Mouse (Mus musculus): ENCODE measurements around the gene Prkar2b. TPM values are rescaled to one million over a fixed set of nuclear protein-coding genes. Genes with fewer than 3 reads are reported as not detected.

Gene Prkar2b
- total and polyA plus RNA-seq, 3 experiments = 2.5 to 6.1 (median 2.9) TPM

GRCm38 (mm10) chr12:32109201-32109600 is 48.1 kb upstream of the Prkar2b start:
- no peaks in the 10 kb centered on the region for H3K36me3 ChIP-seq (replicated peaks in 1 of 2; ENCODE audit: control insufficient read depth in 1 of 2, insufficient read depth in 1 of 2, low read length in 1 of 2)
- peaks cover 2 to 6% of the 10 kb centered on the region in 2 experiments; a peak in 3 of 4 replicates for H3K4me1 ChIP-seq (ENCODE audit: control insufficient read depth in 1 of 2, insufficient read depth in 2 of 2)
- H3K79me2 ChIP-seq (replicated peaks; ENCODE audit: control insufficient read depth, extremely low read depth, insufficient read depth, poor library complexity, severe bottlenecking) = no peaks in the 10 kb centered on the region
- no peak overlapping the region for H3K27ac ChIP-seq (ENCODE audit: insufficient read depth, low read depth)
- no peak for DNase-seq (ENCODE audit: extremely low read depth)
- in situ Hi-C loops (cut with MboI; ENCODE audit: low pct_ligation_motif_present, low pct_unique_long_range_greater_than_20kb, low sequenced_read_pairs) = no loop called here
- no peaks in the 10 kb centered on the region for H3K27me3 ChIP-seq (replicated peaks)
- H3K9me3 ChIP-seq (replicated peaks; ENCODE audit: low read length) = no peaks in the 10 kb centered on the region
- H3K4me2 ChIP-seq (ENCODE audit: insufficient read depth, low read depth, poor library complexity, severe bottlenecking) = no peak overlapping the region
- TF ChIP-seq POLR2A (IDR thresholded peaks at IDR 0.05; ENCODE audit: low read depth, low read length) (no peak), E2F4 (IDR thresholded peaks at IDR 0.05; ENCODE audit: insufficient replicate concordance, low read depth, low read length) (no peak), CTCF (conservative IDR thresholded peaks at IDR 0.05 in 1 of 2, IDR thresholded peaks at IDR 0.05 in 1 of 2; ENCODE audit: low read depth in 2 of 2, low read length in 2 of 2) (no peak), BHLHE40 (IDR thresholded peaks at IDR 0.05; ENCODE audit: low read depth, low read length) (no peak), ZNF384 (IDR thresholded peaks at IDR 0.05; ENCODE audit: low read depth, low read length) (no peak), CHD2 (IDR thresholded peaks at IDR 0.05; ENCODE audit: low read length) (no peak), USF2 (conservative IDR thresholded peaks at IDR 0.05; ENCODE audit: low read depth, low read length) (no peak), EP300 (IDR thresholded peaks at IDR 0.05; ENCODE audit: low read length) (no peak), MYC (IDR thresholded peaks at IDR 0.05; ENCODE audit: low read depth, low read length) (no peak), ZC3H11A (IDR thresholded peaks at IDR 0.05; ENCODE audit: low read depth, low read length) (no peak), UBTF (IDR thresholded peaks at IDR 0.05; ENCODE audit: low read depth, low read length) (no peak), JUN (IDR thresholded peaks at IDR 0.05; ENCODE audit: insufficient read depth, low read depth, low read length) (no peak), MAFK (IDR thresholded peaks at IDR 0.05; ENCODE audit: insufficient replicate concordance, low read length) (no peak), MAZ (IDR thresholded peaks at IDR 0.05; ENCODE audit: low read depth, low read length) (no peak), MAX (IDR thresholded peaks at IDR 0.05; ENCODE audit: low read length) (no peak), IRF4 (IDR thresholded peaks at IDR 0.05; ENCODE audit: low read depth, low read length) (no peak), USF1 (IDR thresholded peaks at IDR 0.05; ENCODE audit: low read depth, low read length) (no peak), KAT2A (IDR thresholded peaks at IDR 0.05; ENCODE audit: insufficient replicate concordance, low read length) (no peak), ETS1 (conservative IDR thresholded peaks at IDR 0.05; ENCODE audit: low read depth, low read length) (no peak)
- dilution Hi-C loops (cut with MboI; ENCODE audit: extremely low pct_ligation_motif_present, extremely low pct_unique_long_range_greater_than_20kb, low sequenced_read_pairs) = no loop called here
- no peak overlapping the region for H3K4me3 ChIP-seq (replicated peaks in 1 of 3; ENCODE audit: low read depth in 2 of 3, low read length in 2 of 3, poor library complexity in 1 of 3)
- H3K9ac ChIP-seq (ENCODE audit: insufficient read depth, low read depth) = no peak overlapping the region

- in situ Hi-C loops (cut with MboI; ENCODE audit: low pct_ligation_motif_present, low pct_unique_long_range_greater_than_20kb, low sequenced_read_pairs) = no loop called here
- H3K27ac ChIP-seq (ENCODE audit: insufficient read depth, low read depth) = no peak overlapping the region
These were observed 43.9 kb upstream of the Prkar2b start for GRCm38 (mm10) chr12:32104955-32105521.

More at GRCm38 (mm10) chr12:32104955-32105521, 43.9 kb upstream of the Prkar2b start:
- H3K79me2 ChIP-seq (replicated peaks; ENCODE audit: control insufficient read depth, extremely low read depth, insufficient read depth, poor library complexity, severe bottlenecking) = no peaks in the 10 kb centered on the region
- H3K36me3 ChIP-seq (replicated peaks in 1 of 2; ENCODE audit: control insufficient read depth in 1 of 2, insufficient read depth in 1 of 2, low read length in 1 of 2) = no peaks in the 10 kb centered on the region
- dilution Hi-C loops (cut with MboI; ENCODE audit: extremely low pct_ligation_motif_present, extremely low pct_unique_long_range_greater_than_20kb, low sequenced_read_pairs) = no loop called here
- no peaks in the 10 kb centered on the region for H3K27me3 ChIP-seq (replicated peaks)
- H3K4me1 ChIP-seq (ENCODE audit: control insufficient read depth in 1 of 2, insufficient read depth in 2 of 2) = peaks cover 3 to 12% of the 10 kb centered on the region in 2 experiments
- DNase-seq (ENCODE audit: extremely low read depth) = no peak
- H3K4me3 ChIP-seq (replicated peaks in 1 of 3; ENCODE audit: low read depth in 2 of 3, low read length in 2 of 3, poor library complexity in 1 of 3) = no peak overlapping the region
- no peak overlapping the region for H3K9ac ChIP-seq (ENCODE audit: insufficient read depth, low read depth)
- H3K4me2 ChIP-seq (ENCODE audit: insufficient read depth, low read depth, poor library complexity, severe bottlenecking) = no peak overlapping the region
- no peaks in the 10 kb centered on the region for H3K9me3 ChIP-seq (replicated peaks; ENCODE audit: low read length)
- no peak for TF ChIP-seq ZMIZ1 (IDR thresholded peaks at IDR 0.05; ENCODE audit: low read depth, low read length)
- TF ChIP-seq HCFC1 (IDR thresholded peaks at IDR 0.05; ENCODE audit: low read depth, low read length) = no peak
- no peak for TF ChIP-seq POLR2A (IDR thresholded peaks at IDR 0.05; ENCODE audit: low read depth, low read length)
- no peak for TF ChIP-seq MAZ (IDR thresholded peaks at IDR 0.05; ENCODE audit: low read depth, low read length)
- no peak for TF ChIP-seq TBP (conservative IDR thresholded peaks at IDR 0.05; ENCODE audit: low read depth, low read length)
- TF ChIP-seq ZC3H11A (IDR thresholded peaks at IDR 0.05; ENCODE audit: low read depth, low read length) = no peak
- TF ChIP-seq MAX (IDR thresholded peaks at IDR 0.05; ENCODE audit: low read length) = no peak
- no peak for TF ChIP-seq NRF1 (IDR thresholded peaks at IDR 0.05; ENCODE audit: low read depth, low read length)
- TF ChIP-seq BHLHE40 (IDR thresholded peaks at IDR 0.05; ENCODE audit: low read depth, low read length) = no peak
- no peak for TF ChIP-seq NELFE (IDR thresholded peaks at IDR 0.05; ENCODE audit: low read depth, low read length)
- TF ChIP-seq EP300 (IDR thresholded peaks at IDR 0.05; ENCODE audit: low read length) = no peak
- no peak for TF ChIP-seq SMC3 (IDR thresholded peaks at IDR 0.05; ENCODE audit: low read depth, low read length)
- TF ChIP-seq USF2 (conservative IDR thresholded peaks at IDR 0.05; ENCODE audit: low read depth, low read length) = no peak
